Mouse (Mus musculus) lung, adult 2 months (tissue): Measurements from ENCODE around the gene Emd.

Experiments used
- CTCF ChIP-seq: fragments of 200-500 bp; IDR thresholded peaks from 2 replicates; pipeline ENCODE4 v1.5.1; 2011; ENCODE audit warnings: mild to moderate bottlenecking, low read length, control low read depth; ENCODE audit not compliant: insufficient read depth
- POLR2A ChIP-seq: fragments of 200-500 bp; IDR thresholded peaks from 2 replicates; pipeline ENCODE4 v1.6.1; 2011; ENCODE audit warnings: low read depth, mild to moderate bottlenecking, control low read depth, low read length, borderline replicate concordance; ENCODE audit errors: extremely low read depth

GRCm38 (mm10) chrX:74243807-74244206, 10.7 kb upstream of the Emd start:
- no peak for TF ChIP-seq POLR2A
- TF ChIP-seq CTCF, result no peak
